Mouse (Mus musculus): ENCODE measurements at regions not wholly inside any gene's neighbourhood (a gene's known extent, or its start where the extent isn't known, plus 50 kb on each side); places are given as distances from the start of the nearest gene placed in this dataset.

DNA sequence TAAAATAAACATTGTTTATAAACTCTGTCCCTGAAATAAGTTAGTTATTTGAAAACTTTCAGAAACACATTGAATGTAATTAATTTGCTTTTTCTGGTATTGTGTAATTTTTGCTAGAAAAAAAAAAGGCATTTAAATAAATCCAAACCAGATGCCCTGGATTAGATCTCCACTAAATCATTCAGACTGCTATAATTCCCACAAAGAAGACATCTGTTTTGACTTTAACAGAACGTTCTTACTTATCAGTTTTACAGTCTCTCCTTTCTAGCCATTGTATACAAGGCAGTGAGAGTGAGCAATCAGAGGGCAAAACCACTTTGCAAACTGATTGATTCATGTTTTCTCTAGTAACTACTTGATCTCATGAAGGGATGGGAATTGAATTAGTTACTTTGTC lies 478.8 kb downstream of the Slitrk6 start:
- no peak for DNase-seq (ENCODE audit: low read depth, low spot score)

DNA sequence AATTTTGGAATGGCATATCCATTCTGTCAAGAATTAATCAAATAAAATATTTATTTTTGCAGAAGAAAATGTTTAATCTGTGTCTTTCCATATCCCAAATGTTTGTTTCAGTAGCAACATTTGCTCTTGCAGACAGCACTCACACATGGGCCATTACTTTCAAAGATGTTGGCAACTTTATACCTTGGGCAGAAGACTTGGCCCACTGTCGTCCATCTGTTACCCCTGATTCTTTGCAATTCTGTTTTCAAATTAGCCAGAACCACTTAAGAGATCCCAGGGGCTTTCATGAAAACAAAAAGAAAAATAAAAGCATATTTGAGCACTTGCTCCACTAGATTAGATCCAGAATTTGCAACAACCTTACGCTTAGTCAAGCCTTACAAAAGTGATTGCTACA lies 483.7 kb downstream of the Slitrk6 start:
- DNase-seq (ENCODE audit: low read depth, low spot score): no peak

DNA sequence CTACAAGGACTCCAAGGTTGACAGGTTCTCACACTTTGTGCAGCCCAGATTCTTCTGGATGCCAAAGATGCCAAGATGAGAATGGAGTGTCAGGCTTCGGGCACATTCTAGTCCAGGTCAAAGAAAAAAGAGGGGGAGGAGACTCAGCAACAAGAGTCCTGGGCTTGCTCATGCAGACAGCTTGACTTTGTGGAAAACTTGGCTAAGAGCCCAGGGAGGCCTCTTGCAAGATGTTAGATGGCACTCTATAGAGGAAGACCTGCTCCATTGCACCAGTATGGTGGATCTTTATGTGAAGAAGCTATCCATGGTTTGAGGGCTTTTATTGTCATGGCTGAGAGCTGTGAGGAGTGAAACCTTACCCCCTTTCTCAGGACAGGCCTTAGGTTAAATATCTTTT lies 510.5 kb downstream of the Slitrk6 start:
- DNase-seq (ENCODE audit: low read depth, low spot score): no peak

DNA sequence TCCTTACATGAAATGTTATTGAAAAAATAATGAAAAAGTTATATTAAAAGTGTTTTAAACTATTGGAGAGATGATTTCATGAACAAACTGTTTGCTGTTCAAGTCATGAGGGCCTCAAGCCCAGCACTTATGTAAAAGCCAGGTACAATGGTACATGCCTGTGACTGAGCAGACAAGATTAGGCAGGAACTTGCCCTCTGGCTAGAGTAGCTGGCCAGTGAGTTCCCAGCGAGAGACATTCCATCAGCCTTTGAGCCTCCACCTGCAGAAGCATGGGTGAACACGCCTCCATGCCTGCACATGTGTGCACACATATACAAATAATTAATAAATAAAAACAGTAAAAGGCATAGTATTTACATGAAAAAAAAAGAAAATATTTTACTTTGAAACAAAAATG lies 511.4 kb downstream of the Slitrk6 start:
- no peak for DNase-seq (ENCODE audit: low read depth, low spot score)

DNA sequence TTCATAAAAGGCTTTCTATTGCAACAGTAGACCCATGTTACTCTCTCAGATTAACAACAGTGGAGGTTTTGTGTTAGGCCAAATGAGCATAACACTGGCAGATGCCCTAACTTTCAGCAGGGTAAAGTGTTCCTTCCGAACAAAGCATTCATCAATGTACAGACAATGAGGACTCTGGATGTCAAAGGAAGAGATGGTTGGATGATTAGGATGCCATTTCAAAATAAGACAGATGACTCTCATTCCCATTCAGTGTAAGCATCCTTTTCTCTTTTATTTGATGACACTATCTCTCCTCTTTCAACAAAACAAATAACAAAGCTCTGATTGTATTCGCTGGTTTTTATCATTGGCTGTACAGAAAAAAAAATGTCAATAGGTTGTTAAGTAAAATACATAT lies 516.1 kb downstream of the Slitrk6 start:
- no peak for DNase-seq (ENCODE audit: low read depth, low spot score)

DNA sequence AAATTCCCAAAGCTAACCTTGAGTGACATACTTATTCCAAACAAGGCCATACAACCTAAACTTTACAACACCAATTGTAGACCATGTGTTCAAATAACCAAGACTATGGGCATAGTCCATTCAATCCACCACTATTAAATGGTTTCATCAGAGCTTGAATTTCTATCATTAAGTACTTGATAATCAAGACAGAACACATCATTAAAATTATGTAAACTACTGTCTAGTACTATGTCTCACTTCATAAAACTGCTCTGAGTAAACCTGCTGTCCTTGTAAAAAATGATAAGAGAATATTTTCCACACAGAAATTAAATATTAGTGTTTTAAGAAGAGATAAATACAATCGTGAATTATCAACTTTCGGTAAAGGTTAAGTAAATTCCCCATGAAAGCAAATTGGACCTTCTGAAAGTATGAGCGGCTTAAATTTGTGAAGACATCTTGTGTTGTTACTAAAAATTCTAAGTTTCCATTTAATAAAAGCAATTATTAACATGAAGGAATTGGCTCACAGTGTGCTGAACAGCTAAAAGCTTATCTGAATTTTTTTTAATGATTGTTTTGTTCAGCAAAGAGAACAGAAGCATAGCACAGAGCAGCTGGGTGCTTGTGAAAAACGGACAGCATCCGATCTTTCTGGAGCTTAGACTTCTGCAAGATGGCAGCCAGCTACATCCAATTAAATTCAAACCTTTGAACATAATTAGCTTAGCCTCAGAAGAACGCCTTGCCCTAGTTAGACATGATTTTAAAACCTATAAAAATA lies 530.1 kb downstream of the Slitrk6 start:
- no peak for DNase-seq (ENCODE audit: low read depth, low spot score)

DNA sequence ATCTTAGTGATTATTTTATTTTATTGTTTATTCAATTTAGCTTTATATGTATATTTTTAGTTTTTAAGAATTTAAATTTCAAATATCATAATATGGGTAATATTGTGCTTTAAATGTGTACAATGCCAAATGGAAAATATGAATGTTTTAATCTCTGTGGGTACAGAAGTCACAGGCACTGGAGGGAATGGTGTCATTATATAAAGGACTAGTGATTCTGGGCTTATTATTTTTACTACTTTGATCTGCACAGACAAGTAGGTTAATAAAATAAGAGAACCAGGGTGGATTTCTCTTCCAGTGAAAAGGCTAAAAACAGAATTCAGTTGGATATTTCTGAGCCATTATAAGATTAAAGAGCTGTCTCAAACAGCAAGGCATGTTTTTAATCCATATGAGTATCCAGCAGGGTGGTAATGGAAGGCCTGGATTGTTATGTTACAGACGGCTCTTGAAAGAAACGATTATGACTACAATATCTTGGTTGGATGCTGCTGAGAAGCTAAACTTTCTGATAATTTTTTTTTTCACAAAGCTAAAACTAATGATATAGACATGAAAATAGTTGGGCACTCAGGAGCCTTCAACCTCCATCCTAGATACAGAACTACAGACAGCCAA lies 563.9 kb downstream of the Slitrk6 start:
- no peak for DNase-seq (ENCODE audit: low read depth, low spot score)

DNA sequence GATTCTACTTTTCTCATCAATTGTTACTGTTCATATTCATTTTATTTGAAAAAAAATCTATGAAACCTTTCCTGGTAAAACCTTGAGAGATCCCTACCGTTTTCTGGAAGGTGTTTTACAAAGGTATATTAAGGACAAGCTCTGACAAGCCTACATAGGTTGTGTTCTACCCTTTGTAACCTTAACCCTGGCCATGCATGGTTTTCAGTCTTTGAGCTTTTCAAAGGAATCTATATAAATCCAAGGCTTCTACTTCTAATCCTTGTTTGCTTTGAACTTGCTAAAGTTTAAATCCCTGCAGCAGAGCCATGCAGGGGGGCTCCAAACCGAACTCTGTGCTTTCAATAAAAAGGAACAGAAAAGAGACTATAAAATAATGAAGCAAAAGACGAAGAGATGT lies 564.5 kb downstream of the Slitrk6 start:
- no peak for DNase-seq (ENCODE audit: low read depth, low spot score)

DNA sequence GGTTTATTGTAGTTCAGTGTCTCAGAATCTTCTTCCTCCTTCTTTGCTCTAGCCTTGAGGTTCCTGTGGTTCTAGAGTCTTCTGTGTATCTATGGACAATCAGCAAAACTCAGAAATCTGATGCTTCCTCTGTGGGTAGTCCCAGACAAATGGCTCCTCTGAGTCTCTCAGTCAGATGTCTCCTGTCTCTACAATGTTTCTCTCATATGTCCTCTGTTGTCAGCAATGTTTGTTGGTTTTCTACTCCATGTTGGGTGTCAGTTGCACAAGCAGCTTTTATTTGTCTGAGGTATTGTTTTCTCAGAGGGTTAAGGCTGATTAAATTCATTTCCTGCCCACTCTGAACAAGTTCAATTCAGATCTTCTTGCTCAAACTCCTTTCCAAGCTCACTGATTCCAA lies 575.8 kb downstream of the Slitrk6 start:
- DNase-seq (ENCODE audit: low read depth, low spot score): no peak

DNA sequence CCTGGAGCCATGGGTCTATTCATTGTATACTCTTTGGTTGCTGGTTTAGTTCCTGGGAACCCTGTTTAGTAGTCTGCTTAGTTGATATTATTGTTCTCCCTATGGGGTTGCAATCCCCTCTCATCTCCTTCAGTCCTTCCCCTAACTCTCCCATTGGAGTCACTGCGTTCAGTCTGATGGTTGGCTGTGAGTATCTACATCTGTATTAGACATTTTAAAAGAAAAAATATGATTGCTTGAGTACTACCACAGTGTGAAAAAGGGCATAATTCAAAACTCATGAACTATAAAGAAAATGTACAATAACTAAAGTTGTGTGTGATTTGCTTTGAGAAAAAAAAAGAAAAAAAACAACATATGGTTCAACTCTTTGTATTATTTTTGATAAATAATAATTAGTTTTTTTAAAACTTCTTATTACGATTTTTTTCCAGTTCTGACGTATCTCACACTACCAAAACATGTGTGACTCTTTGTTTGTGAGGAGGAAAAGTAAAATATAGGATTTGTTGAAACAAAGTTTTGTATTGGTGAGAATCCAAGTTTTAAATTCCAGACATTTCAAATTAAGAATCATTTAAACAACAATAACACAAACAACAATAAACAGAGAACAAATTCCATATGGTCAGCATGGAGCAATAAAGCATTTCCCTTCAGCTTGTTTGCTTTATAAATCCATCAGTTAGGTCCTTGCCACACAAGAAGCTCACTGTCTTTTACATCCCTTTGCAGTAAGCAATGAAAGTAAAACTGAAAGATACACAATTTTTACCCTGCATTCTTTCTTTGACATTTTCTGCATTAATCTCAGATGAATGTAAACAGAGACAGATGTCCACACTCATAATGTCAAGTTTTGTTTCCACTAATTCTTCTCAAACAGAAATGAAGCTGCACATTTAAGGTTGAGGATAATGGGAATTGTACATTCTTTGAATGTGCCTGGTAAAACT lies 583.5 kb downstream of the Slitrk6 start:
- DNase-seq (ENCODE audit: low read depth, low spot score): no peak

DNA sequence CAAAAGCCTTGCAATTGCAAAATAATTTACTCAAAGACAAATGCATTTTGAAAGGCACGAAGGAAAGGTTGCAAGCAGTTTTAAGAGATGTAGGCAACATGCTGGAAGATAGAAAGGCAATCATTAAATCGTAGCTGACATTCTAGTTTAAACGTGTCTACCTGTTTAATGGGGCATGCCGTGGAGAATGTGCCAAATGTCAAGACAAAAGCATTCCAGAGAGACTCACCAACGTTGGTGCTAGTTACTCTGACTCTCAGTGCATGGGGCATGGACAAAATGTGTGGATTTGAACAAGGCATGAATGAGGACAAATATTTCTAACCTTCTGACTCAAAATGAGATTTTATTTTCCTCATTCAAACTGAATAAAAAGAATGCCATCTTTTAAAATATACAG lies 586.3 kb downstream of the Slitrk6 start:
- no peak for DNase-seq (ENCODE audit: low read depth, low spot score)

DNA sequence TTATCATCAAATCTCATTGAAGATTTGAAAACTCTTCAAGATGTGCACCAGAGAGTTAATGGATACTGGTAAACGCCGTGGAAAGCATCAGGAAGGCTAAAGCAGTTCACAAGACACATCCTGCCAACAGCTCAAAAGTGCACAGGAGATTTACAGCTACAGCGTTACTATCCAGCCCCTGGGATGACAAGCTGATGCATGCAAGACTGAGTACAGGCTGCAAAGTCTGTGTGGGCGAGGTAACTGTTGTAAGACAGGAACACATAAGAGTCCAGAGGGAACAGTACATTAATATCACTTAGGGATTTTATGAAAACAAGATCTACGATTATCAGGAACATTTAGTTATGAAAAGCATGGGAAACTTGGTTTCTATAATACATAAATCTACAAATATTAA lies 626.7 kb downstream of the Slitrk6 start:
- DNase-seq (ENCODE audit: low read depth, low spot score): no peak

DNA sequence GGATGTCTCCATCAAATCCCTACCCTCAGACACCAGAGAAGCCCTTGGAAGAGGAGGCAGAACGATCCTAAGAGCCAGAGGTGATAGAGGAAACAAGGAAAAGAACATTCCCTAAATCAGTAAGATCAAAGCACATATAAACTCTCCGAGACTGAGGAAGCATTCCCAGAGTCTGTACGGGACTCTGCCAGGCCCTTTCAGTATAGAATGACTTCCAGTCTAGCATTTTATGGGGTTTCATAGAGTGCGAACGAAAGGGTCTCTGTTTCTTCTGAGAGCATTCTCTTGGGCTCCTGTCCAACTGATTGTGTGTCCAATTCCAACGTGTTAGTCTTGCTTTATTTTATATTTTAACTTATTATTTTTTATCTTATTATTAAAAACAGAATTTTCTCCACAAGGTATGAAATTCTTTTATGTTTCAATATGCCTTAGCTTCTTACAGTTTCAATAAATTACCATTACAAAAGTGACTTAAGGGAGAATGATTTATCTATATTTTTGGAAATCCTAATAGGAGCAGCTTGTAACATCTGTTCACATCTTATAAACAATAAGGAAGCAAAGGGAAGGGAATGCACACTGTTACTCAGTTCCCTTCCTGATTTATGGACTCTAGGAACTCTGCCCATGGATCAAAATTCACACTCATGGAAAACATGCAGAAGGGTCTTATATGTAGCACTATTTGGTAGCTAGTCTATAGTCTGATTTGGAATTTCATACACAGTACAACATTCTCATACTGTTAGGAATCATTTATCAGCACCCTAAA lies 628.8 kb downstream of the Slitrk6 start:
- DNase-seq (ENCODE audit: low read depth, low spot score): no peak

DNA sequence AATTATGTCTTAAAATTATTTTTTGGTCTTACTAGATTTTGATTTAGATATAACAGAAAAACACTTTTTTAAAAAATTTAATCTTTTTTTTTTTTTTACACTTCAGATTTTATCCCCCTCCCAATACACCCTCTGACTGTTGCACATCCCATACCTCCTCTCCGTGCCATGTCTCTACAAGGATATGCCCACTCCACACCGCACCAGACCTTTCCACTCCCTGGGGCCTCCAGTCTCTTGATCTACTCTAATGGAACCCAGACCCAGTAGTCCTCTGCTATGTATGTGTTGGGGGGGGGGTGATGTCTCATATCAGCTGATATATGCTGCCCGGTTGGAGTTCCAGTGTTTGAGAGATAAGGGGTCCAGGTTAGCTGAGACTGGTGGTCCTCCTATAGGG lies 632.2 kb downstream of the Slitrk6 start:
- no peak for DNase-seq (ENCODE audit: low read depth, low spot score)

DNA sequence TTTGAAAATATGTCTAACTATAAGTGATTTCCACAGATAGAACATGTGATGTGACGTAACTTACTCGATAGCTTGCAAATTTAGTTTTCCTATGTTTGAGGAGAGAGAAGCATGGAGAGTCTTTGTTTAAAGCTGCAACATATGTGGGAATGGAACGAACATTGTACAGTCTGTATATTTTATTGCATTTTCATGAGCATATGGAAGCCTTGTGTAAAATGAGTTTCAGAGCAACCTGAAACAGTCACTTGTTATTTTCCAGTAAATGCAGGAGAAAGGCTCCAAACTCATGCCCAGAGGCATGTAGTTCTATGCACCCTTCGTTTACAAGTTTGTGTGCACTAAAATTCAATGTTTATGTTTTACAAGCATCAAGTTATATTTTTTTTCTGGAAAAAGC lies 639.4 kb downstream of the Slitrk6 start:
- DNase-seq (ENCODE audit: low read depth, low spot score): no peak

DNA sequence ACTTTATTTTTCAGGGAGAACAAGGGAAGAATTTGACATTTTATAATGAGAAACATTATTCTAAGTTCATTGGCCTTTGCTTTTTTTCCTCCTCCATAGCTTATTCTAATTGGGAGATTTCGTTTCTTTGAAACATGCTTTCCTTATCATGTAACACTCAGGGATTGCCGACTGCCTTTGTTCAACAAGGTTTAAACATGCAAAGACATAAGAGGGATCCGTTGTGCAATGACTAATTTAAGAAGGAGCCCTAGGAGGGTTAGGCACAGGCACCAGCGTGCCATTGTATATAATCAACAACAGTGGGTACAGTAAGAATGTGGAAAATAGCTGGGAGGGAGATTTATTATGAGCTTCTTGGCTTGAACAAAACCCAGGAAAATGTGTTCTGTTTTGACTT lies 654.1 kb downstream of the Slitrk6 start:
- DNase-seq (ENCODE audit: low read depth, low spot score): no peak

DNA sequence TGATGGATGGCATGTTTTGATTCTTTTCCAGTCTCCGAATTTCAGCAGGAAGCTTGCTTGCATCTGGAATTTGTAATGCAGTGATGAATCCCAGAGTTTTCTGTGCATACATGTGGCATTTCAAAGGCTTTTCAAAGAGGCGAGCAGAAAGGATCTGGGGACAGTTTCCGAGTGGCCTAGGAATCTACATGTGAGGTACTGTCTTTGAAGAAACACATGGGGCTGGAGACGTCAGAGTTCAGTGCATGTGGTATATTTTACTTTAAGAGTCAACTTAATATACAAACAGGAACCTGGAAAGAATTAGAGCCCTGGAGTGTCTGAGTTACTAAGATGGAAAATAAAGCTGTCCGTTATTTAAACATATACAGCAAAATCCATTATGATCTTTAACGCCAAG lies 676.6 kb downstream of the Slitrk6 start:
- no peak for DNase-seq (ENCODE audit: low read depth, low spot score)

DNA sequence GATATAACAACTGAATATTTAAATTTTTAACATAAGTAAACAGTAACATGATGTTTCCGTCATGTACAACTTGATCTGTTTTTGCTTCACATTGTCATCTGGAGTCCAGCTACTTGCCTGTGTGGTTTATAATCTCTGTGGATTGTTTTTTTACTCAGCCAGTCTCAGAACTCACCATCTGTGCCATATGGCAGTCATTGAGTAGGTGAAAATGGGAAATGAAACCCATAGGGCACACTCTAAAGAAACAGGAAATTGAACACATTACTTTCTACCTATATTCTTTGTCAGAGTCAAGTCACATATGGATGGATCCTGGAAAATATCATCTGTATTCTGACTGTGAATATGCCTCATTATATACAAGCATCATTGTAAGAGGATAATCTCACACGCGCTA lies 707.2 kb downstream of the Slitrk6 start:
- no peak for DNase-seq (ENCODE audit: low read depth, low spot score)

DNA sequence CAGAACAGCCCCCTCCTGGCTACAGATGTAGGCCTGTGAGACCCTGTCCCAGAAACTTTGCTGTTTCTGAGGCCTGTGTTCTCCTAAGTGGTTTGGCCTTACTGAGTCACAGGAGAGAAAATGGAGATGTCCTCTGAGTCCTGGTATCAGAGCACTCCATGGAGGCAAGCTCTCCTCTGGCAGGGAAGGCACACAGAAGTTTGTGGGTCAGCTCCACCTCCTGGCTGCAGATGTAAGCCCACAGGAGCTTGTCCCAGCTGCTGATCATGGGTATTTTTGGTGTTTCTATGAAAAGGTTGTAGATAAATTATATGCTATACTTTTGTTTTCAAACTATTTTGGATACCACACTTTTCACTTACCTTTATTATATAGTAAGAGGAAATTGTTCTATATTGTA lies 711.7 kb downstream of the Slitrk6 start:
- no peak for DNase-seq (ENCODE audit: low read depth, low spot score)

DNA sequence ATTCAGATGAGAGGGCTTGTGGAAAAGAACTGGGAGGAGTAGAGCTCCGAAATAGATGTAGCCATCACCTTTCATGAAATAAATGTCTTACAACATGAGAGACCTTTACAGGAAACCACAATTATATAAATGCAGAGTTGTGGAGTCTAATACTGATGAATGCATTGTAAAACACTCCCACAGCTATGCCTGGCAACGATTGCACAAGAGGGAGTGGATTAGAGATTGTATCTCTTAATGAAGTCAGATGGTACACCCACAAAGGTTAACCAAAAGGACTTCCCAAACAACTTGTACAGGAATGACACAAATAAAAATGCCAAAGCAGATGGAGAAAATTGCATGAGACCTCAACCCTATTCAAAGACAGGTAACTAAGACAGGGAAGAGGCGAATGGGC lies 733.1 kb downstream of the Slitrk6 start:
- no peak for DNase-seq (ENCODE audit: low read depth, low spot score)

DNA sequence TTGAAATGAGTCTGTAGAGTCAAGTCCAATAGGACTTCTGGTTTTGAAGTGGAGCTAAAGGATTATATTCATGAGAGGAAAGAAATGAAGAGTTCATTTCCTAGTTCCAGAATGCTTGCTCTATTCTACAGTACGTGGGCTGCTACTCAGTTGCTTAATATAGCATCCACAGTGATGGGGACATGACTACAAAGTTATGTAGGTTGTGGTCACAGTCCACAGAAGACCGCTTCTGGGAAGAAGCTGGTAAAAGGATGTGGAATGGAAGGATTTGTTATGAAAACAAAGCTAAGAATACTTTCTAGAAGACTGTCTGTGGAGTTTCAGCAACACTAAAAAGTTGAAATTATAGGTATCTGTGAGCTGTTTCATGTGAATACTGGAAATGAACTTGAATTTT lies 739.8 kb downstream of the Slitrk6 start:
- DNase-seq (ENCODE audit: low read depth, low spot score): no peak

DNA sequence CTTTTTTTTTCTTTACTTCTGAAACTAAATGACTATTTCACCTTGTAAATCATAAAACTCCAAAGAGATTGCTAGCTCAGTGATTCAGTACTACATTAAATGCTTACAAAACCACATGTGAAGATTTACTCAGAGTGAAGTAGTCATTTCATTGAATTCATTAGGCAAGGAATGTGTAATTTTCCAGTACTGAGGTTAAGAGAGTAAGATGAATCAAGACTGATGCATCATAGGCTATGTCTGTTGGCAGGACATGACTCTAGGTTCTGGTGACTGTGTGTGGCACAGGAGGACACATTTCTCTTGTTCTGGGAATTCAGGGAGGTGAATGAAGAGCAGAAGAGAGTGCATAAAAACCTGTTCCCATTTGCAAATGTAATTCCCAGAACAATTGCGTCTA lies 741.7 kb downstream of the Slitrk6 start:
- DNase-seq (ENCODE audit: low read depth, low spot score): no peak
